Mouse (Mus musculus) cerebellum, adult 2 months (tissue): Measurements from ENCODE around the gene Enpp1.
"Not testable (repeated sequence)": the region's sequence is repeated elsewhere in the genome, so short reads cannot be mapped to it uniquely, and the experiment has no call there.

ENCODE experiments used
- CTCF ChIP-seq: fragments of 200-500 bp; IDR thresholded peaks from 2 replicates; pipeline ENCODE4 v1.5.1; 2011; ENCODE audit warnings: low read depth, mild to moderate bottlenecking, control low read depth, low read length, moderate library complexity, borderline replicate concordance; ENCODE audit not compliant: insufficient read depth
- POLR2A ChIP-seq: fragments of 200-500 bp; IDR thresholded peaks from 2 replicates; pipeline ENCODE4 v1.6.1; 2011; ENCODE audit warnings: low read length, control low read depth, borderline replicate concordance; ENCODE audit not compliant: insufficient read depth

GRCm38 (mm10) chr10:24616572-24616971 lies 95.4 kb downstream of the Enpp1 start:
- not testable (repeated sequence) for TF ChIP-seq CTCF, POLR2A
